ENCODE assay signal across 20 mouse cellular contexts in the genomic region with DNA sequence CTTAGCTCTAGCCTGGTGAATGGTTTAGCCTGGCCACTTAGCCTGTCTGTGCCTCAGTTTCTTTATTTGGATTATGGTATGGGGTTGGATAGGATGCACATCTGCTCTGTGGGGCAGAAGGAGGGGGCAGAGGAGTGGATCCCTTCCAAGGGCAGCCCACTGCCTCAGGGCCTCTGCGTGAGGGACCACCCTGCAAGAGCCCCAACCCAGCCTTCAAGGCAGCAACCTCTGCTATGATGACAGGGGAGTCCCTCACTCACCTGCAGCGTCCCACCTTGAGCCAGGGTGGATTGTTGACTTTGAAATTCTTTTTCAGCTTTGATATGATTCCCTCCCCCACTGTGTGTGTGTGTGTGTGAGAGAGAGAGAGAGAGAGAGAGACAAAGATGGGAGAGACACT.
A peak's percentile ranks its signal among the peaks of the same experiment; 100 is the strongest.
DNase-seq lines count a peak whose midpoint lies in the region; ATAC-seq lines count a peak whose summit lies in the region.
"Had no signal": no experiment of that assay in that cellular context is flagged by ENCODE, and none has a peak within 500 bp of the region (broad histone marks: within the 10 kb centered on the region; RNA-seq: fewer than 3 reads in every experiment).

No protein-coding gene starts in this region.

- H3K36me3 ChIP-seq in hindbrain, embryonic 11.5 days (ENCODE audit: control insufficient read depth, insufficient read depth, low read length), result no peaks in the 10 kb centered on the region
- no peaks in the 10 kb centered on the region for H3K36me3 ChIP-seq in hindbrain, embryonic 10.5 days
- no peaks in the 10 kb centered on the region for H3K36me3 ChIP-seq in neural tube, embryonic 14.5 days (ENCODE audit: control insufficient read depth, insufficient read depth, low read length)
- H3K36me3 ChIP-seq in embryonic facial prominence, embryonic 10.5 days (replicated peaks), result no peaks in the 10 kb centered on the region
- H3K36me3 ChIP-seq: intestine, embryonic 15.5 days had no signal

- H3K9ac ChIP-seq in hindbrain, embryonic 11.5 days (ENCODE audit: low read depth, low read length), result no peak overlapping the region
- no peak overlapping the region for H3K9ac ChIP-seq in neural tube, embryonic 14.5 days (replicated peaks; ENCODE audit: low read depth, low read length)
- H3K9ac ChIP-seq: forebrain, embryonic 13.5 days; hindbrain, embryonic 14.5 days; intestine, embryonic 15.5 days had no signal

- ATAC-seq in hindbrain, embryonic 11.5 days (ENCODE audit: low FRiP score), result 0 out of 2 replicates have a peak, but pooled peaks have one; percentile 35
- ATAC-seq in neural tube, embryonic 14.5 days (ENCODE audit: low read depth), result 0 out of 2 replicates have a peak, but pooled peaks have one; percentile 17
- ATAC-seq: forebrain, embryonic 13.5 days; intestine, embryonic 15.5 days had no signal

- DNase-seq in hindbrain, embryonic 11.5 days (ENCODE audit: low spot score), result no peak
- no peak for DNase-seq in hindbrain, embryonic 10.5 days (ENCODE audit: low spot score)
- no peak for DNase-seq in neural tube, embryonic 10.5 days (ENCODE audit: extremely low spot score, low spot score)
- DNase-seq in embryonic facial prominence, embryonic 10.5 days (ENCODE audit: low spot score), result no peak
- DNase-seq in spleen, adult 18-20 months, result no peak
- no peak for DNase-seq in thymus, postnatal 4 days
- DNase-seq: adrenal gland, adult 2 months; adrenal gland, postnatal 36 days; cerebellum, adult 2 months; cerebellum, postnatal 14 days; embryo, embryonic 11 days; gastrocnemius, adult 2 months; gastrocnemius, postnatal 25 days; heart, postnatal 10 days; heart, postnatal 4 days; kidney, adult 18-20 months had no signal

- H3K27me3 ChIP-seq in hindbrain, embryonic 11.5 days (ENCODE audit: control insufficient read depth, insufficient read depth, low read length), result peaks cover 18% of the 10 kb centered on the region
- H3K27me3 ChIP-seq in hindbrain, embryonic 10.5 days (ENCODE audit: insufficient read depth, poor library complexity, severe bottlenecking), result peaks cover 67% of the 10 kb centered on the region
- peaks cover 9% of the 10 kb centered on the region for H3K27me3 ChIP-seq in neural tube, embryonic 14.5 days (ENCODE audit: control insufficient read depth, insufficient read depth, low read length)
- peaks cover 48% of the 10 kb centered on the region for H3K27me3 ChIP-seq in embryonic facial prominence, embryonic 10.5 days (replicated peaks; ENCODE audit: low read depth, poor library complexity, severe bottlenecking)

- no peak overlapping the region for H3K27ac ChIP-seq in hindbrain, embryonic 11.5 days (ENCODE audit: low read depth, low read length)
- no peak overlapping the region for H3K27ac ChIP-seq in hindbrain, embryonic 10.5 days
- H3K27ac ChIP-seq in neural tube, embryonic 14.5 days (ENCODE audit: low read depth, low read length), result no peak overlapping the region
- 0 out of 2 replicates have a peak overlapping the region, but pooled peaks have one; percentile 5 for H3K27ac ChIP-seq in embryonic facial prominence, embryonic 10.5 days (replicated peaks)
- H3K27ac ChIP-seq: forebrain, embryonic 13.5 days; gastrocnemius, adult 2 months; hindbrain, embryonic 14.5 days; intestine, embryonic 15.5 days had no signal

- H3K4me1 ChIP-seq in hindbrain, embryonic 11.5 days (replicated peaks; ENCODE audit: control insufficient read depth, insufficient read depth, low read length), result no peaks in the 10 kb centered on the region
- H3K4me1 ChIP-seq in hindbrain, embryonic 10.5 days (replicated peaks), result peaks cover 27% of the 10 kb centered on the region
- peaks cover 5% of the 10 kb centered on the region; the same call in 1 of the 2 replicates for H3K4me1 ChIP-seq in neural tube, embryonic 14.5 days (ENCODE audit: control insufficient read depth, insufficient read depth, low read length)
- peaks cover 30% of the 10 kb centered on the region for H3K4me1 ChIP-seq in embryonic facial prominence, embryonic 10.5 days
- H3K4me1 ChIP-seq: intestine, embryonic 15.5 days had no signal

- 46% methylated on average over 2 of the region's 2 CpGs for WGBS in hindbrain, embryonic 11.5 days
- WGBS in hindbrain, embryonic 10.5 days, result 38% methylated on average over 2 of the region's 2 CpGs
- WGBS in neural tube, embryonic 14.5 days, result 40% methylated on average over 2 of the region's 2 CpGs
- WGBS in embryonic facial prominence, embryonic 10.5 days, result 24% methylated on average over 2 of the region's 2 CpGs

- no peaks in the 10 kb centered on the region for H3K9me3 ChIP-seq in hindbrain, embryonic 11.5 days (ENCODE audit: control insufficient read depth, low read length)
- H3K9me3 ChIP-seq in hindbrain, embryonic 10.5 days, result no peaks in the 10 kb centered on the region
- no peaks in the 10 kb centered on the region for H3K9me3 ChIP-seq in neural tube, embryonic 14.5 days (ENCODE audit: control insufficient read depth, low read length)
- no peaks in the 10 kb centered on the region for H3K9me3 ChIP-seq in embryonic facial prominence, embryonic 10.5 days
- H3K9me3 ChIP-seq: forebrain, embryonic 13.5 days; intestine, embryonic 15.5 days had no signal

- no peak overlapping the region for H3K4me2 ChIP-seq in hindbrain, embryonic 11.5 days (replicated peaks; ENCODE audit: low read depth, low read length)
- no peak overlapping the region for H3K4me2 ChIP-seq in neural tube, embryonic 14.5 days (ENCODE audit: low read depth, low read length)
- H3K4me2 ChIP-seq: hindbrain, embryonic 14.5 days; intestine, embryonic 15.5 days had no signal

- no peak overlapping the region for H3K4me3 ChIP-seq in hindbrain, embryonic 11.5 days (ENCODE audit: low read depth, low read length)
- H3K4me3 ChIP-seq in hindbrain, embryonic 10.5 days, result no peak overlapping the region
- no peak overlapping the region for H3K4me3 ChIP-seq in neural tube, embryonic 14.5 days (ENCODE audit: low read depth, low read length)
- H3K4me3 ChIP-seq in embryonic facial prominence, embryonic 10.5 days, result no peak overlapping the region
- H3K4me3 ChIP-seq: forebrain, embryonic 13.5 days; gastrocnemius, adult 2 months; intestine, embryonic 15.5 days had no signal
